In the genomic region with DNA sequence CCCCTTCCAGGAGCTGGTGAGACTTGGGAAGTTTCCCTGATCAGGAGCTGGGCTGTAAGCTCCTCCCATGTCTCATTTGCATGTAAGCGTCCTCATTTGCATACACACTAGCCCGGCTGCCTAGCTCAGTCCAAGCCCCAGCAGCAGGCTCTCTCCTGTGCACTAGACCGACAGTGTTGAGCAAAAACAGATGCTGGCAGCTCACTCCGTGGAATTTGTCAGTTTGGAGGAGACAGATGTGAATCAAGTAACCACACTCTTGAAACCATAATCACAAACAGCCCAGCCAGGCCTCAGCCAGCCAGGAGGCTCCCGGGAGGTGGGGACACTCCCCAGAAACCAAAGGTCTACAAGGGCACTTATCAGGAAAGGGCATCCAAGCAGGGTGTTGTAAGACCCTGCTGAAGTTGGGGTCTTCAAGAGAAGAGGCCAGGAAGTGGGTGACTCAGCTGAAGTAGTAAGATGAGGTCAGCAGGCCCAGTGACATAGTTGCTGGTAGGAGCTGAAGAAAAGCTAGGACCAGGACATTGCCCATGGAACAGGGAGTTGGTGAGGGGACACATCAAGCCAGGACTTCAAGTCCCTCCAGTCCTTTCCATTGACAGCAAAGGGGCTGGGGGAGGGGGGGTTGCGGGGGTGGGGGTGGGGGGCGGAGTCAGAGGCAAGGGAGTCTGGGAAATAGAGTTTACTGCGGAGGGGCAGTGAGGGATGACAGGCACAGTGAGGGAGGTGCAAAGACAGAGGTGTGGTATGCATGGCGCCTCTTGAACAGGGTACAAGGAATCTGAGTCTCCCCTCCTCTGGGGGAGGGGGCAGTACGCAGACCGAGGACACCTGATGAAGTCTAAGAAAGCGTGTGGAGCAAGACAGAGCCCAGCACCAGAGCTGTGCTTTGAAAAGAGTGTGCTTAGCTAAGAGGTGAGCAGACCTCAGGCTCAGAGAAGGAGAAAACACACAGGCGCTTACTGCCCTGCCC, we compare ENCODE assay signal across 7 mouse cellular contexts. TPM values are rescaled to one million over a fixed set of nuclear protein-coding genes. Genes with fewer than 3 reads are reported as not detected.
A peak's percentile ranks its signal among the peaks of the same experiment; 100 is the strongest.
DNase-seq lines count a peak whose midpoint lies in the region; ATAC-seq and TF ChIP-seq lines count a peak whose summit lies in the region.

No protein-coding gene starts in this region.

- peaks cover 15% of the 10 kb centered on the region for H3K4me1 ChIP-seq in embryonic fibroblast, embryonic 13.5 days (ENCODE audit: control insufficient read depth, insufficient read depth, low read length)
- peaks cover 35% of the 10 kb centered on the region for H3K4me1 ChIP-seq in limb, embryonic 14.5 days (ENCODE audit: control insufficient read depth, insufficient read depth, low read length)
- H3K4me1 ChIP-seq in neural tube, embryonic 13.5 days (replicated peaks), result peaks cover 40% of the 10 kb centered on the region

- TF ChIP-seq POLR2A in embryonic fibroblast, embryonic 13.5 days (IDR thresholded peaks at IDR 0.05; ENCODE audit: low read depth, low read length), result no peak
- TF ChIP-seq POLR2A in limb, embryonic 14.5 days (IDR thresholded peaks at IDR 0.05; ENCODE audit: borderline replicate concordance, extremely low read depth, insufficient read depth, insufficient read length), result no peak

- no peaks in the 10 kb centered on the region for H3K27me3 ChIP-seq in limb, embryonic 14.5 days (ENCODE audit: control insufficient read depth, insufficient read depth, low read length)
- peaks cover 4% of the 10 kb centered on the region; the same call in 1 of the 2 replicates for H3K27me3 ChIP-seq in neural tube, embryonic 13.5 days

- H3K36me3 ChIP-seq in limb, embryonic 14.5 days (ENCODE audit: control insufficient read depth, insufficient read depth, low read length), result no peaks in the 10 kb centered on the region
- no peaks in the 10 kb centered on the region for H3K36me3 ChIP-seq in neural tube, embryonic 13.5 days

- WGBS in limb, embryonic 14.5 days, result 6% methylated on average over 13 of the region's 13 CpGs
- WGBS in neural tube, embryonic 13.5 days, result 29% methylated on average over 13 of the region's 13 CpGs

- H3K27ac ChIP-seq in embryonic fibroblast, embryonic 13.5 days (ENCODE audit: insufficient read depth, low read length), result peak overlapping the region; percentile 68
- H3K27ac ChIP-seq in limb, embryonic 14.5 days (replicated peaks; ENCODE audit: low read depth, low read length), result peak overlapping the region; percentile 80
- peak overlapping the region; percentile 68 for H3K27ac ChIP-seq in neural tube, embryonic 13.5 days (replicated peaks)

- no peaks in the 10 kb centered on the region for H3K9me3 ChIP-seq in limb, embryonic 14.5 days (ENCODE audit: control insufficient read depth, low read length)
- H3K9me3 ChIP-seq in neural tube, embryonic 13.5 days, result no peaks in the 10 kb centered on the region

- H3K4me2 ChIP-seq in limb, embryonic 14.5 days (replicated peaks; ENCODE audit: low read depth, low read length, severe bottlenecking), result peak overlapping the region; percentile 18
- peak overlapping the region; percentile 11; the same call in 1 of the 2 replicates for H3K4me2 ChIP-seq in neural tube, embryonic 13.5 days

- ATAC-seq in limb, embryonic 14.5 days (ENCODE audit: low FRiP score, low read depth), result peak; percentile 75
- peak; percentile 74 for ATAC-seq in neural tube, embryonic 13.5 days (ENCODE audit: low read depth)

- no peak overlapping the region for H3K4me3 ChIP-seq in embryonic fibroblast, embryonic 13.5 days (ENCODE audit: insufficient read depth, low read length)
- H3K4me3 ChIP-seq in limb, embryonic 14.5 days (replicated peaks; ENCODE audit: low read length), result no peak overlapping the region
- H3K4me3 ChIP-seq in neural tube, embryonic 13.5 days, result no peak overlapping the region

- DNase-seq in ZHBTc4 (ENCODE audit: low read depth, low spot score), result peak; percentile 82
- peak; percentile 63 for DNase-seq in heart, postnatal 4 days
- peak; percentile 85 for DNase-seq in limb, embryonic 14.5 days (ENCODE audit: low spot score)
- no peak for DNase-seq in spleen, adult 18-20 months
- no peak for DNase-seq in layer of hippocampus, postnatal 36 days

- H3K9ac ChIP-seq in limb, embryonic 14.5 days (ENCODE audit: low read depth, low read length, severe bottlenecking), result peak overlapping the region; percentile 4; the same call in 1 of the 2 replicates
- H3K9ac ChIP-seq in neural tube, embryonic 13.5 days, result peak overlapping the region; percentile 47; the same call in 1 of the 2 replicates

- TF ChIP-seq CTCF in embryonic fibroblast, embryonic 13.5 days (IDR thresholded peaks at IDR 0.05; ENCODE audit: borderline replicate concordance, insufficient read depth, low read length), result no peak

RNA-seq across cellular contexts. Expression of a gene that starts 11.1 kb away (rescaled TPM):
- 13.4 and 15.8 TPM in 2 replicates for polyA plus RNA-seq in embryonic fibroblast, embryonic 13.5 days (2011; ENCODE audit: insufficient read length, low read depth, missing spikeins)
- total RNA-seq in heart, postnatal 4 days (2021), result 10 to 100 TPM; 33.5 to 37.4 TPM
- polyA plus RNA-seq in limb, embryonic 14.5 days (2012; rRNA removed), result 32.6 and 43.9 TPM in 2 replicates
- polyA plus RNA-seq in limb, embryonic 14.5 days (2014; fragmentation: Nextera tagmentation; extraction: Ambion mirVana), result 10.2 and 10.3 TPM in 2 replicates
- polyA plus RNA-seq in neural tube, embryonic 13.5 days (2015; fragmentation: Nextera tagmentation; extraction: Ambion mirVana), result 17.0 and 17.1 TPM in 2 replicates
- total RNA-seq in layer of hippocampus, postnatal 36 days (2021), result 100 to 1,000 TPM; 147 to 155 TPM

RNA-seq across cellular contexts. Expression of a gene that starts 39.9 kb away (rescaled TPM):
- polyA plus RNA-seq in embryonic fibroblast, embryonic 13.5 days (2011; ENCODE audit: insufficient read length, low read depth, missing spikeins), result not detected in 2 replicates
- not detected for total RNA-seq in heart, postnatal 4 days (2021)
- polyA plus RNA-seq in limb, embryonic 14.5 days (2012; rRNA removed), result not detected in 2 replicates
- not detected in 2 replicates for polyA plus RNA-seq in limb, embryonic 14.5 days (2014; fragmentation: Nextera tagmentation; extraction: Ambion mirVana)
- 2.3 and 2.7 TPM in 2 replicates for polyA plus RNA-seq in neural tube, embryonic 13.5 days (2015; fragmentation: Nextera tagmentation; extraction: Ambion mirVana)
- under 1 TPM; 0.30 to 0.53 TPM for total RNA-seq in layer of hippocampus, postnatal 36 days (2021)

Comparison
In these comparisons a context has a peak if more than half of its experiments do, and no peak if none do; other contexts are left out.
1. DNase-seq: peak in ZHBTc4 (single experiment), heart, postnatal 4 days (single experiment) and limb, embryonic 14.5 days (single experiment); none in spleen, adult 18-20 months (0 of 2) and layer of hippocampus, postnatal 36 days (0 of 2).
2. Peak in every context shown above with its lines, with median percentiles within 50 percentile points of each other: H3K27ac ChIP-seq.